Mouse (Mus musculus) forebrain, embryonic 14.5 days (tissue): ENCODE results near the gene Usp50. TPM values are rescaled to one million over a fixed set of nuclear protein-coding genes. Genes with fewer than 3 reads are reported as not detected.

Experiments used
- ATAC-seq: fragments of 200-750 bp; cut with Nextera tagmentation; 2 replicates; pipeline ENCODE4 v1.8.0; 2017; ENCODE audit warnings: mild to moderate bottlenecking, moderate library complexity
- DNase-seq: peaks from one replicate; pipeline ENCODE4 v3.0.0-alpha.2; 2015; ENCODE audit warnings: low spot score
- H3K27ac ChIP-seq: fragments of 300-500 bp; sonication (generic); 2 replicates; pipeline ENCODE4 v1.5.1; 2014; ENCODE audit warnings: low read depth, mild to moderate bottlenecking, control low read depth, low read length, moderate library complexity
- H3K27me3 ChIP-seq: fragments of 300-500 bp; sonication (generic); replicated peaks from 2 replicates; pipeline ENCODE4 v1.6.1; 2014; ENCODE audit warnings: low read length, control low read depth, mixed read lengths; ENCODE audit not compliant: control insufficient read depth, insufficient read depth
- H3K36me3 ChIP-seq: fragments of 300-500 bp; sonication (generic); 2 replicates; pipeline ENCODE4 v1.6.1; 2014; ENCODE audit warnings: low read length, control low read depth; ENCODE audit not compliant: control insufficient read depth, insufficient read depth
- H3K4me1 ChIP-seq: fragments of 300-500 bp; sonication (generic); 2 replicates; pipeline ENCODE4 v1.6.1; 2014; ENCODE audit warnings: antibody characterized with exemption, low read length, control low read depth; ENCODE audit not compliant: control insufficient read depth, insufficient read depth
- H3K4me2 ChIP-seq: fragments of 300-500 bp; sonication (generic); 2 replicates; pipeline ENCODE4 v1.6.1; 2014; ENCODE audit warnings: mild to moderate bottlenecking, control low read depth, low read length
- H3K4me3 ChIP-seq: fragments of 300-500 bp; sonication (generic); 2 replicates; pipeline ENCODE4 v1.5.1; 2014; ENCODE audit warnings: low read depth, low read length, control low read depth
- H3K9ac ChIP-seq: fragments of 300-500 bp; sonication (generic); 2 replicates; pipeline ENCODE4 v1.6.1; 2014; ENCODE audit warnings: mild to moderate bottlenecking, low read length, control low read depth, moderate library complexity
- H3K9me3 ChIP-seq: fragments of 300-500 bp; sonication (generic); replicated peaks from 2 replicates; pipeline ENCODE4 v1.6.1; 2016; ENCODE audit warnings: low read length, control low read depth, mixed read lengths; ENCODE audit not compliant: control insufficient read depth
- WGBS: fragments of 180-500 bp; shearing (Covaris S2); extraction: QIAGEN DNeasy Blood & Tissue Kit; methylation state at CpG from one replicate; pipeline ENCODE4 v1.1.7; 2014; 5-methylcytosine and 5-hydroxymethylcytosine counted together
- polyA plus RNA-seq: library from polyadenylated mRNA; unstranded; fragments of >200 nt; fragmentation: Nextera tagmentation; extraction: Ambion mirVana; gene quantifications from 2 replicates; pipeline ENCODE4 v1.2.1, GENCODE M21; 2014

Gene Usp50
- polyA plus RNA-seq, 1 experiment from 2014 or later, result 2.2 TPM

- DNase-seq (peak; percentile 94), ATAC-seq (peak; percentile 81)
- no peak overlapping the region for H3K9ac ChIP-seq
- no peak overlapping the region for H3K4me2 ChIP-seq
- H3K4me1 ChIP-seq, result no peaks in the 10 kb centered on the region
- H3K27ac ChIP-seq, result no peak overlapping the region
- H3K36me3 ChIP-seq, result no peaks in the 10 kb centered on the region
- no peaks in the 10 kb centered on the region for H3K9me3 ChIP-seq
- 71% methylated on average over 3 of the region's 3 CpGs for WGBS
- no peak overlapping the region for H3K4me3 ChIP-seq
- H3K27me3 ChIP-seq, result no peaks in the 10 kb centered on the region
These were observed 837 bp downstream of the Usp50 start for GRCm38 (mm10) chr2:126782433-126782832.

GRCm38 (mm10) chr2:126781478-126781877 is 1.8 kb downstream of the Usp50 start:
- H3K27ac ChIP-seq, result no peak overlapping the region
- H3K9ac ChIP-seq, result no peak overlapping the region
- WGBS, result 97% methylated on average over 1 of the region's 1 CpGs
- ATAC-seq (no peak), DNase-seq (no peak)
- H3K4me1 ChIP-seq, result no peaks in the 10 kb centered on the region
- H3K27me3 ChIP-seq, result no peaks in the 10 kb centered on the region
- no peak overlapping the region for H3K4me3 ChIP-seq
- H3K9me3 ChIP-seq, result no peaks in the 10 kb centered on the region
- H3K36me3 ChIP-seq, result no peaks in the 10 kb centered on the region
- no peak overlapping the region for H3K4me2 ChIP-seq

- no peaks in the 10 kb centered on the region for H3K27me3 ChIP-seq
- ATAC-seq, result no peak
- DNase-seq, result no peak
- H3K4me1 ChIP-seq, result no peaks in the 10 kb centered on the region
- no peak overlapping the region for H3K27ac ChIP-seq
- no peaks in the 10 kb centered on the region for H3K9me3 ChIP-seq
- no peaks in the 10 kb centered on the region for H3K36me3 ChIP-seq
- no peak overlapping the region for H3K4me3 ChIP-seq
- WGBS, result 91% methylated on average over 10 of the region's 10 CpGs
- H3K4me2 ChIP-seq, result no peak overlapping the region
- H3K9ac ChIP-seq, result no peak overlapping the region
These were observed 3.0 kb downstream of the Usp50 start for GRCm38 (mm10) chr2:126780286-126780685.

- ATAC-seq (no peak), DNase-seq (no peak)
- H3K36me3 ChIP-seq, result no peaks in the 10 kb centered on the region
- no peaks in the 10 kb centered on the region for H3K9me3 ChIP-seq
- no peak overlapping the region for H3K4me2 ChIP-seq
- 87% methylated on average over 4 of the region's 4 CpGs for WGBS
- no peaks in the 10 kb centered on the region for H3K4me1 ChIP-seq
- no peak overlapping the region for H3K9ac ChIP-seq
- no peak overlapping the region for H3K4me3 ChIP-seq
- H3K27me3 ChIP-seq, result no peaks in the 10 kb centered on the region
- H3K27ac ChIP-seq, result no peak overlapping the region
These were observed 4.5 kb downstream of the Usp50 start for GRCm38 (mm10) chr2:126778806-126779205.

- WGBS, result 55% methylated on average over 1 of the region's 1 CpGs
- Histone ChIP-seq H3K27ac (no peak overlapping the region), H3K27me3 (no peaks in the 10 kb centered on the region), H3K36me3 (no peaks in the 10 kb centered on the region), H3K4me1 (no peaks in the 10 kb centered on the region), H3K9ac (no peak overlapping the region), H3K4me2 (no peak overlapping the region), H3K4me3 (no peak overlapping the region), H3K9me3 (no peaks in the 10 kb centered on the region)
- DNase-seq, result no peak
- ATAC-seq, result no peak
These were observed 6.9 kb downstream of the Usp50 start for GRCm38 (mm10) chr2:126776416-126776815.

GRCm38 (mm10) chr2:126775951-126776350 is 7.3 kb downstream of the Usp50 start:
- Histone ChIP-seq H3K36me3 (no peaks in the 10 kb centered on the region), H3K4me2 (no peak overlapping the region), H3K27ac (no peak overlapping the region), H3K27me3 (no peaks in the 10 kb centered on the region), H3K4me3 (no peak overlapping the region), H3K4me1 (no peaks in the 10 kb centered on the region), H3K9me3 (no peaks in the 10 kb centered on the region), H3K9ac (no peak overlapping the region)
- ATAC-seq (no peak), DNase-seq (no peak)
- whole genome bisulfite sequencing, result 68% methylated on average over 4 of the region's 4 CpGs

GRCm38 (mm10) chr2:126772217-126772616 is 11.1 kb downstream of the Usp50 start:
- no peak overlapping the region for H3K27ac ChIP-seq
- H3K9ac ChIP-seq, result no peak overlapping the region
- no peaks in the 10 kb centered on the region for H3K4me1 ChIP-seq

GRCm38 (mm10) chr2:126769431-126770181 is 13.7 kb downstream of the Usp50 start:
- no peaks in the 10 kb centered on the region for H3K36me3 ChIP-seq
- H3K4me2 ChIP-seq, result no peak overlapping the region
- ATAC-seq (no peak), DNase-seq (no peak)
- no peak overlapping the region for H3K27ac ChIP-seq
- no peaks in the 10 kb centered on the region for H3K9me3 ChIP-seq
- H3K4me3 ChIP-seq, result no peak overlapping the region
- 77% methylated on average over 19 of the region's 19 CpGs for WGBS
- no peaks in the 10 kb centered on the region for H3K4me1 ChIP-seq
- no peak overlapping the region for H3K9ac ChIP-seq
- no peaks in the 10 kb centered on the region for H3K27me3 ChIP-seq

More at GRCm38 (mm10) chr2:126772217-126772616, 11.1 kb downstream of the Usp50 start:
- H3K4me3 ChIP-seq, result no peak overlapping the region
- no peaks in the 10 kb centered on the region for H3K36me3 ChIP-seq
- H3K4me2 ChIP-seq, result no peak overlapping the region
- WGBS, result 93% methylated on average over 5 of the region's 5 CpGs
- H3K9me3 ChIP-seq, result no peaks in the 10 kb centered on the region
- ATAC-seq, result no peak
- no peaks in the 10 kb centered on the region for H3K27me3 ChIP-seq
- no peak for DNase-seq

- H3K36me3 ChIP-seq, result no peaks in the 10 kb centered on the region; the same call in 1 of the 2 replicates
- H3K4me3 ChIP-seq, result no peak overlapping the region
- no peaks in the 10 kb centered on the region for H3K9me3 ChIP-seq
- H3K27me3 ChIP-seq, result no peaks in the 10 kb centered on the region
- no peak overlapping the region for H3K4me2 ChIP-seq
- ATAC-seq, result no peak
- no peaks in the 10 kb centered on the region for H3K4me1 ChIP-seq
- H3K27ac ChIP-seq, result no peak overlapping the region
- WGBS, result 82% methylated on average over 4 of the region's 4 CpGs
- H3K9ac ChIP-seq, result no peak overlapping the region
- DNase-seq, result peak; percentile 16
These were observed 15.1 kb downstream of the Usp50 start for GRCm38 (mm10) chr2:126768194-126768593.
